Mouse (Mus musculus): ENCODE results near the gene Gm45713. TPM values are rescaled to one million over a fixed set of nuclear protein-coding genes. Genes with fewer than 3 reads are reported as not detected.

Gm45713 gene
- total and polyA plus RNA-seq, 3 experiments, result 3.9 TPM; not detected in 2

DNA sequence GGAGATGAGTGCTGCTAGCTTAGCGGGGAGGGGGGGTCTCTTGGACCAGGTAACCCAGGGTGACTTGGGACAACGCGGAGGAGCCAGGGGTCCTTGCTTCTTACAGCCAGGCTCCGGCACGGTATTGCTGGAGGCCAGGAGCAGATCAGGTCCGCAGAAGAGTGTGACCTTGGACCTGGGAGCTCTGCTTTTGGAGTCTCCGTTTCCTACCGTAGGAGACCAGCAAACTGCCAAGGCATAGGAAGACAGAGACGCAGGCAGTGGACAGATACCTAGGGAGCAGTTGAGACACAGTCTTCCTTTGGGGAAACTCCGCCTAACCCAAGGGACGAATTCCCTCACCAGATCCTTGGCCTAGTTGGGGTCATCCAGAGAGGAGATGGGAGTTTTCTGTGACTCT is 29.7 kb upstream of the Gm45713 start:
- no peaks in the 10 kb centered on the region for H3K79me2 ChIP-seq (ENCODE audit: control insufficient read depth, insufficient read depth, low read length, poor library complexity)
- H3K4me1 ChIP-seq (ENCODE audit: control insufficient read depth in 1 of 2, insufficient read depth in 2 of 2, low read length in 2 of 2), result no peaks in the 10 kb centered on the region; a peak in 2 of 4 replicates
- no peak overlapping the region for H3K4me3 ChIP-seq (ENCODE audit: control insufficient read depth in 1 of 2, insufficient read depth in 1 of 2, low read depth in 2 of 2, low read length in 2 of 2)
- peaks cover 4 to 9% of the 10 kb centered on the region in 2 experiments for H3K27me3 ChIP-seq (ENCODE audit: control insufficient read depth in 1 of 2, insufficient read depth in 2 of 2, low read length in 2 of 2)
- TF ChIP-seq MAX (IDR thresholded peaks at IDR 0.05; ENCODE audit: low read length) (no peak), SMC3 (IDR thresholded peaks at IDR 0.05; ENCODE audit: low read depth, low read length) (no peak), MAFK (IDR thresholded peaks at IDR 0.05; ENCODE audit: borderline replicate concordance, low read depth, low read length) (no peak), MAZ (IDR thresholded peaks at IDR 0.05; ENCODE audit: low read depth, low read length) (no peak), GATA1 (IDR thresholded peaks at IDR 0.05; ENCODE audit: low read depth, low read length) (no peak), MEF2A (IDR thresholded peaks at IDR 0.05; ENCODE audit: extremely low read depth, insufficient replicate concordance, low read depth, low read length, poor library complexity, severe bottlenecking) (no peak), RCOR1 (IDR thresholded peaks at IDR 0.05; ENCODE audit: low read depth, low read length) (no peak)
- no peak overlapping the region for H3K9ac ChIP-seq (ENCODE audit: control insufficient read depth, low read depth, low read length, poor library complexity, severe bottlenecking)
- no peak for DNase-seq (ENCODE audit: low read depth, low spot score)
- peaks cover 0 to 4% of the 10 kb centered on the region in 2 experiments; a peak in 1 of 4 replicates for H3K36me3 ChIP-seq (ENCODE audit: control insufficient read depth in 1 of 2, insufficient read depth in 2 of 2, low read length in 2 of 2)
- H3K27ac ChIP-seq (ENCODE audit: control insufficient read depth, low read depth, low read length), result no peak overlapping the region
- no peaks in the 10 kb centered on the region for H3K9me3 ChIP-seq (replicated peaks; ENCODE audit: insufficient read depth, low read length)

DNA sequence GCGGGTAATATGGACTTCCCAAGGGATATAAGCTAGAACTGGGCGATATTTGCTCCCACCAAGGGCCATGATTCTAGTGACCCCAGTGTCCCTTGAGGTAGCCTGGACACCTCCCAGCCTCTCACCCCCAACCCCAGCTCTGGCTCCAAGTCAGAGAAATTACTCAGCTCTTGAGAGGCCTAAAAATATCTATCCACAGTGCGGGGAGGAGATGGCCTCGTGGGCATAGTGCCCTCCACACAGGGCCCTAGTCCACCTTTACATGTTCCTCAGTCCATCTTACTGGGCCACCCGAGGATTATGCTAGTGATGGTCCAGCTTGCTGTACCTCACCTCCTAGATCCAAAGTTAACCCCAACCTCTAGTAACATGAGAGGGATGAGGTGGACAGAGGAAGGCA is 28.8 kb upstream of the Gm45713 start:
- Histone ChIP-seq H3K27ac (ENCODE audit: control insufficient read depth, low read depth, low read length) (no peak overlapping the region), H3K9ac (ENCODE audit: control insufficient read depth, low read depth, low read length, poor library complexity, severe bottlenecking) (no peak overlapping the region), H3K4me3 (ENCODE audit: control insufficient read depth in 1 of 2, insufficient read depth in 1 of 2, low read depth in 2 of 2, low read length in 2 of 2) (no peak overlapping the region), H3K36me3 (ENCODE audit: control insufficient read depth in 1 of 2, insufficient read depth in 2 of 2, low read length in 2 of 2) (peaks cover 0 to 4% of the 10 kb centered on the region in 2 experiments; a peak in 1 of 4 replicates), H3K4me1 (ENCODE audit: control insufficient read depth in 1 of 2, insufficient read depth in 2 of 2, low read length in 2 of 2) (no peaks in the 10 kb centered on the region; a peak in 2 of 4 replicates), H3K9me3 (replicated peaks; ENCODE audit: insufficient read depth, low read length) (no peaks in the 10 kb centered on the region), H3K79me2 (ENCODE audit: control insufficient read depth, insufficient read depth, low read length, poor library complexity) (no peaks in the 10 kb centered on the region), H3K27me3 (ENCODE audit: control insufficient read depth in 1 of 2, insufficient read depth in 2 of 2, low read length in 2 of 2) (peaks cover 4 to 9% of the 10 kb centered on the region in 2 experiments)
- no peak for DNase-seq (ENCODE audit: low read depth, low spot score)
- TF ChIP-seq GATA1 (IDR thresholded peaks at IDR 0.05; ENCODE audit: low read depth, low read length) (no peak), CHD2 (IDR thresholded peaks at IDR 0.05; ENCODE audit: low read length) (no peak), ELF1 (IDR thresholded peaks at IDR 0.05; ENCODE audit: low read depth, low read length) (no peak), MAX (IDR thresholded peaks at IDR 0.05; ENCODE audit: low read length) (no peak), USF1 (IDR thresholded peaks at IDR 0.05; ENCODE audit: low read depth, low read length) (no peak)

DNA sequence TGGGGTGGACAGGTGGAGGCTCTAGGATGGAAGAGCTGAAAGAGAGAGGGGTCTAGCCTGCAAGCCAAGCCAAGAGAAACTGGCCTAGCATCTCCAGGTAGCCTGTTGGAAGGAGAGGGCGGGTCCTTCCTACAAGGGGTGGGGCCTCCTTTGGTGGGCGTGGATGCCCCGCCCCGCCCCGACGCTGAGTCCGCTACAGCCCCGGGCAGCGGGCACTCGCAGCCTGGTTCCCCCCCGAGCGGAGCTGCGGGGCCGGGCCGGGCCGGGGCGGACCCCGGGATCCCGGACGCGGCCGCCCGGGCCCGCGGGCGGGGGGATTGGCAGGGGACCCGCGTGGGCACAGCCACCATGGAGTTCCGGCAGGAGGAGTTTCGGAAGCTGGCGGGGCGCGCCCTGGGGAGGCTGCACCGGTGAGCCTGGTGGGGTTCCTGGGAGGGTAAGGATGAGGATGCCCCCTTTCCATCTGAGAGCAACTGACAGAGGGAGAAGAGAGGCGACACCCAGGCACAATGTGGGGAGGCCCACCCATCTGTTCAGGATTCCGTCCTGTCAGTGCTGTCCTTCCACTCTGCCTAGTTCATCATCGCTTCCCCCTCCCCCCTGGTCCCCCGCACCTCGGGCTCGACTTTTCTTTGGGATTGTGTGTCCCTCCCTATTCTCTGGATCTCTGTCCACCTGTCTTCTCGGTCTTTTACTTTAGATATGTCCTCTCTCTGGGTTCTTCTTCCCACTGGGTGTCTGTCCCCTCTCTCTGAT is 27.9 kb upstream of the Gm45713 start, which contains the start of gene Slc17a7:
Gene Slc17a7 (plus strand): TSS at position 215 of the 756 bp plus-strand sequence.
- peak; percentile 51 for DNase-seq (ENCODE audit: low read depth, low spot score)
- H3K9me3 ChIP-seq (replicated peaks; ENCODE audit: insufficient read depth, low read length), result no peaks in the 10 kb centered on the region
- H3K79me2 ChIP-seq (ENCODE audit: control insufficient read depth, insufficient read depth, low read length, poor library complexity), result no peaks in the 10 kb centered on the region
- H3K36me3 ChIP-seq (ENCODE audit: control insufficient read depth in 1 of 2, insufficient read depth in 2 of 2, low read length in 2 of 2), result peaks cover 0 to 4% of the 10 kb centered on the region in 2 experiments; a peak in 1 of 4 replicates
- H3K27ac ChIP-seq (ENCODE audit: control insufficient read depth, low read depth, low read length), result no peak within 1 kb of the TSS
- peak within 1 kb of the TSS; percentile 60 for H3K9ac ChIP-seq (ENCODE audit: control insufficient read depth, low read depth, low read length, poor library complexity, severe bottlenecking)
- H3K27me3 ChIP-seq (ENCODE audit: control insufficient read depth in 1 of 2, insufficient read depth in 2 of 2, low read length in 2 of 2), result peaks cover 4 to 9% of the 10 kb centered on the region in 2 experiments
- no peaks in the 10 kb centered on the region; a peak in 2 of 4 replicates for H3K4me1 ChIP-seq (ENCODE audit: control insufficient read depth in 1 of 2, insufficient read depth in 2 of 2, low read length in 2 of 2)
- no peak for TF ChIP-seq ETS1 (IDR thresholded peaks at IDR 0.05; ENCODE audit: low read depth, low read length)
- no peak for TF ChIP-seq RAD21 (IDR thresholded peaks at IDR 0.05; ENCODE audit: low read depth, low read length)
- no peak for TF ChIP-seq JUND (IDR thresholded peaks at IDR 0.05; ENCODE audit: low read depth, low read length)
- TF ChIP-seq MXI1 (IDR thresholded peaks at IDR 0.05; ENCODE audit: low read depth, low read length), result no peak
- no peak for TF ChIP-seq MEF2A (IDR thresholded peaks at IDR 0.05; ENCODE audit: extremely low read depth, insufficient replicate concordance, low read depth, low read length, poor library complexity, severe bottlenecking)
- no peak for TF ChIP-seq EP300 (IDR thresholded peaks at IDR 0.05; ENCODE audit: low read depth in 1 of 2, low read length in 2 of 2)
- no peak for TF ChIP-seq GATA1 (IDR thresholded peaks at IDR 0.05; ENCODE audit: low read depth, low read length)
- TF ChIP-seq TAL1 (IDR thresholded peaks at IDR 0.05; ENCODE audit: low read length), result no peak
- no peak for TF ChIP-seq ZKSCAN1 (IDR thresholded peaks at IDR 0.05; ENCODE audit: low read depth, low read length)
- TF ChIP-seq BHLHE40 (IDR thresholded peaks at IDR 0.05; ENCODE audit: borderline replicate concordance, low read depth, low read length), result no peak
- TF ChIP-seq CHD1 (IDR thresholded peaks at IDR 0.05; ENCODE audit: low read depth, low read length), result no peak
- no peak for TF ChIP-seq KAT2A (conservative IDR thresholded peaks at IDR 0.05; ENCODE audit: low read depth, low read length)
- no peak for TF ChIP-seq MYC (IDR thresholded peaks at IDR 0.05; ENCODE audit: low read depth, low read length)
- no peak for TF ChIP-seq ZMIZ1 (IDR thresholded peaks at IDR 0.05; ENCODE audit: low read depth, low read length)
- no peak for TF ChIP-seq GABPA (IDR thresholded peaks at IDR 0.05; ENCODE audit: low read depth, low read length)
- H3K4me3 ChIP-seq (ENCODE audit: control insufficient read depth in 1 of 2, insufficient read depth in 1 of 2, low read depth in 2 of 2, low read length in 2 of 2), result peak within 1 kb of the TSS; percentile 30 to 50; a peak in 3 of 4 replicates

Data from MEL (cell line).